Mouse (Mus musculus) lung, adult 10 weeks (tissue): ENCODE measurements around the gene Ppp1r13b. TPM values are rescaled to one million over a fixed set of nuclear protein-coding genes. Genes with fewer than 3 reads are reported as not detected.

Experiments used
- polyA plus RNA-seq: library from polyadenylated mRNA; stranded (reverse); fragments of 350-450 nt; fragmentation: Illumina TruSeq; extraction: RNeasy Lipid Tissue Mini Kit (QIAGEN cat#74804); gene quantifications from one replicate; pipeline ENCODE4 v1.2.3, GENCODE M21; 2014; ENCODE audit warnings: low read depth, low replicate concordance; ENCODE audit not compliant: insufficient read depth

The Ppp1r13b gene
- 17.1 TPM for polyA plus RNA-seq

DNA sequence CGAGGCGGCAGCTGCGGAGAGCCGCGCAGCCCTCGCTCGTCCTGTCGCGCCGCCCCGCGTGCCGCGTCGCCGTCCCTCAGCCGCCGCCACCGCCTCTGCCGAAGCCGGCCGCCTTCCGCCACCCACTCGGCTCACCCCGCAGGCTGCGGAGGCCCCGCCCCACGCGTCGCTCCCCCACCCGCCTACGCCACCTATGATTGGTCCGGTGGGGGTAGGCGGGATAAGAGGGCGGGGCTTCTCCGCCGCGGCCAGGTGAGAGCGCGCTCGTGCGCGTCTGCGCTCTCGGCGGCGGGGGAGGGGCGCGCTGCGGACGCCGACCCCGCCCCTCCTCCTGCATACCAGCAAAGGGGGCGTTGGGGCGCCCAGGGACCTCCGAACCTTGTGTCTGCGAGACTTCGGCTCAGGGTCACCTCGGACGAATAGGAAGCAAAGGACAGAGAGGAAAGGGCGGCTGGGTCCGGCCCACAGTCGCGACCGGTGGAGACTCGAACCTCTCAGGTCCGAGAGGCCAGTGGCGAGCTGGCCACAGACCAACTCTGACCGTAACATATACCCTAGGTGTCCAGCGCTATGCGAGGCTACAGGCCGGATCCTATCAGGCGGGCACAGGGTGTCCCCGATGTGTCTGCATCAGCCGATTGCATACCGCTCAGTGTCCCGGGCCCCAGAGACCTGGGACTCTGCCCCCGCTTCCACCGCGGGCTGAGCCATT lies at the start of gene Ppp1r13b:
Ppp1r13b (minus strand) TSS at position 141 of the 712 bp plus-strand sequence.

DNA sequence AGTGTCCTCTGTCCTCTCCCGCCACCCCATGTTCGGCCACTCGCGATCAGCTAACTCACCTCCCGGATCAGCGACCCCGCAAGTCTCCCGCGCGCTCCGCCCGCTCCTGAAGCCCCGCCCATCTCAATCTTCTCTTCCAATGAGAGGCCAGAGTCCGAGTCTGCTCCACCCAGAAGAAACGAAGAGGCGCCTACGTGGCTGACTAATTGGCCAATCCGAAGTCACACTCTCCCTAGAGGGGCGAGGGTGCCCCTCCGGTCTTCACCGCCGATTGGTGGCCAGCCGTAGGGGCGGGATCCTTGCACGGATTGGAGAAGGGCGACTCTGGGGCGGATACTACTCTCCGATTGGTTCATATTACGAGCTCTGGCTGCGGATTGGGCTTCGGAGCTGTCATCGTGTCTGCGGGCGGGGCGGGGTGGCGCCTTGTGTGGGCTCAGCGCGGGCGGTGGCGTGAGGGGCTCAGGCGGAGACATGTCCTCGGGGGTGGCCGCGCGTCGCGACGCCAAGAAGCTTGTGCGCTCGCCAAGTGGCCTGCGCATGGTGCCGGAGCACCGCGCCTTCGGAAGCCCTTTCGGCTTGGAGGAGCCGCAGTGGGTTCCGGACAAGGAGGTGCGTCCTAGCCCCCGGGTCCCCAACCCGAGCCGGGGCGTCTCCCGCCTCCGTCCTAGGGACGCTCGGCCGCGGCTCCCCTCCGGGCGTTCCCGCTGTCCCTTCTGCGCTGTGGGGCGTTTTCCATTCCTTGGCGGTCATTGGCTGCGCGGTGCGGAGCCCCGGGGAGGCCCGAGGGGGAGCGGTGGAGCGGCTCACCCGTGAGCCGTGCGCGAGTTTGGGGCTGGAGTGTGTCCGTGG lies 93.9 kb downstream of the Ppp1r13b start, which contains the start of the genes Xrcc3 and Zfyve21:
Xrcc3 (minus strand) TSS at position 108 of the 852 bp plus-strand sequence.
Zfyve21 (plus strand) TSS at position 405 of the 852 bp plus-strand sequence.

Other genes with a start within 250 kb of the Ppp1r13b start
- gene Ckb, start 235.8 kb downstream of the Ppp1r13b start, polyA plus RNA-seq = 92.9 TPM
- gene Trmt61a, start 230.0 kb downstream of the Ppp1r13b start, polyA plus RNA-seq = 7.4 TPM
- gene Bag5, start 194.9 kb downstream of the Ppp1r13b start, polyA plus RNA-seq = 31.2 TPM
- gene Apopt1, start 194.8 kb downstream of the Ppp1r13b start, polyA plus RNA-seq = 43.0 TPM
- gene Klc1, start 149.3 kb downstream of the Ppp1r13b start, polyA plus RNA-seq = 88.6 TPM
- 0.41 TPM for gene Xrcc3, start 94.2 kb downstream of the Ppp1r13b start, polyA plus RNA-seq
- gene Zfyve21, start 93.9 kb downstream of the Ppp1r13b start, polyA plus RNA-seq = 68.0 TPM
- gene Atp5mpl, start 58.9 kb upstream of the Ppp1r13b start, polyA plus RNA-seq = 580 TPM
- not detected for gene Tdrd9, start 63.4 kb upstream of the Ppp1r13b start, polyA plus RNA-seq
- not detected for gene Rd3l, start 73.2 kb upstream of the Ppp1r13b start, polyA plus RNA-seq
- 1.8 TPM for gene Aspg, start 198.6 kb upstream of the Ppp1r13b start, polyA plus RNA-seq
- 4.2 TPM for gene Kif26a, start 238.1 kb upstream of the Ppp1r13b start, polyA plus RNA-seq